Mouse (Mus musculus) thymus, adult 2 months (tissue): ENCODE measurements around the gene Lingo1.

ENCODE experiments used
- CTCF ChIP-seq: fragments of 200-500 bp; IDR thresholded peaks from 2 replicates; pipeline ENCODE4 v1.5.1; 2012; ENCODE audit warnings: mild to moderate bottlenecking, control low read depth, low read length, moderate library complexity, borderline replicate concordance; ENCODE audit not compliant: control insufficient read depth, poor library complexity, insufficient read depth; ENCODE audit errors: extremely low read depth
- POLR2A ChIP-seq: fragments of 200-500 bp; IDR thresholded peaks from 2 replicates; pipeline ENCODE4 v1.6.1; 2012; ENCODE audit warnings: mild to moderate bottlenecking, low read length, control low read depth, moderate library complexity; ENCODE audit not compliant: control insufficient read depth, poor library complexity, insufficient read depth; ENCODE audit errors: extremely low read depth

GRCm38 (mm10) chr9:56824900-56825299 is 28.6 kb upstream of the Lingo1 start:
- TF ChIP-seq POLR2A (no peak), CTCF (no peak)
